Mouse (Mus musculus) CH12.LX (cell line): ENCODE measurements around the gene Pla2g2c. TPM values are rescaled to one million over a fixed set of nuclear protein-coding genes. Genes with fewer than 3 reads are reported as not detected.

Experiments used
- DNase-seq: peaks from one replicate; pipeline ENCODE4 v3.0.0-alpha.2; 2013; ENCODE audit errors: extremely low read depth
- H3K27ac ChIP-seq: 2 replicates; pipeline ENCODE4 v1.5.1; 2012; ENCODE audit warnings: low read depth, mild to moderate bottlenecking, control low read depth, moderate library complexity; ENCODE audit not compliant: insufficient read depth
- H3K27me3 ChIP-seq: replicated peaks from 2 replicates; pipeline ENCODE3; 2012; ENCODE audit warnings: inconsistent platforms
- H3K36me3 ChIP-seq, 2 experiments: replicated peaks in 1 of 2; 2 replicates each; pipeline versions ENCODE3 to v1.6.1; 2012; ENCODE audit warnings: inconsistent platforms in 1 of 2, low read length in 1 of 2, mild to moderate bottlenecking in 1 of 2, mixed read lengths in 1 of 2, moderate library complexity in 1 of 2; ENCODE audit not compliant: control insufficient read depth in 1 of 2, insufficient read depth in 1 of 2
- H3K4me1 ChIP-seq, 2 experiments: 2 replicates each; pipeline ENCODE4 v1.6.1; 2012; ENCODE audit warnings: inconsistent platforms in 1 of 2, moderate library complexity in 1 of 2; ENCODE audit not compliant: insufficient read depth in 2 of 2, control insufficient read depth in 1 of 2
- H3K4me2 ChIP-seq: 2 replicates; pipeline ENCODE4 v1.6.1; 2012; ENCODE audit warnings: low read depth, mild to moderate bottlenecking, control low read depth; ENCODE audit not compliant: poor library complexity, insufficient read depth, severe bottlenecking
- H3K4me3 ChIP-seq, 3 experiments: fragments of 150-350 bp in 1 of 3; sonication (generic) in 1 of 3; replicated peaks in 1 of 3; 2 replicates each; pipeline versions ENCODE3 to v1.5.1; 2011 to 2012; ENCODE audit warnings: low read depth in 2 of 3, low read length in 2 of 3, mild to moderate bottlenecking in 2 of 3, moderate library complexity in 2 of 3, control low read depth in 1 of 3, improper control_type of control experiment in 1 of 3, inconsistent platforms in 1 of 3, mixed read lengths in 1 of 3; ENCODE audit not compliant: poor library complexity in 1 of 3
- H3K79me2 ChIP-seq: replicated peaks from 2 replicates; pipeline ENCODE4 v1.6.1; 2012; ENCODE audit warnings: mild to moderate bottlenecking, moderate library complexity; ENCODE audit not compliant: control insufficient read depth, poor library complexity, insufficient read depth, severe bottlenecking; ENCODE audit errors: extremely low read depth
- H3K9ac ChIP-seq: 2 replicates; pipeline ENCODE4 v1.6.1; 2012; ENCODE audit warnings: low read depth, mild to moderate bottlenecking, control low read depth, moderate library complexity; ENCODE audit not compliant: insufficient read depth
- H3K9me3 ChIP-seq: replicated peaks from 2 replicates; pipeline ENCODE3; 2012; ENCODE audit warnings: low read length, inconsistent platforms, mixed read lengths
- CHD1 ChIP-seq: IDR thresholded peaks from 2 replicates; pipeline ENCODE4 v1.6.1; 2012; ENCODE audit warnings: low read depth, low read length, improper control_type of control experiment, inconsistent platforms
- CHD2 ChIP-seq: IDR thresholded peaks from 2 replicates; pipeline ENCODE4 v1.6.1; 2011; ENCODE audit warnings: low read length, improper control_type of control experiment
- EP300 ChIP-seq: IDR thresholded peaks from 2 replicates; pipeline ENCODE4 v1.6.1; 2011; ENCODE audit warnings: low read length, improper control_type of control experiment
- IRF4 ChIP-seq: IDR thresholded peaks from 2 replicates; pipeline ENCODE4 v1.6.1; 2014; ENCODE audit warnings: low read depth, mild to moderate bottlenecking, inconsistent platforms, low read length, improper control_type of control experiment
- JUN ChIP-seq: IDR thresholded peaks from 2 replicates; pipeline ENCODE4 v1.6.1; 2011; ENCODE audit warnings: low read depth, mild to moderate bottlenecking, low read length, improper control_type of control experiment, moderate library complexity; ENCODE audit not compliant: insufficient read depth
- JUND ChIP-seq: conservative IDR thresholded peaks from 2 replicates; pipeline ENCODE4 v1.6.1; 2011; ENCODE audit warnings: low read depth, low read length, improper control_type of control experiment
- KAT2A ChIP-seq: IDR thresholded peaks from 2 replicates; pipeline ENCODE4 v1.6.1; 2012; ENCODE audit warnings: low read length, improper control_type of control experiment, inconsistent platforms; ENCODE audit not compliant: insufficient replicate concordance
- MAFK ChIP-seq: IDR thresholded peaks from 2 replicates; pipeline ENCODE4 v1.6.1; 2011; ENCODE audit warnings: low read length, improper control_type of control experiment; ENCODE audit not compliant: insufficient replicate concordance
- MEF2A ChIP-seq: IDR thresholded peaks from 2 replicates; pipeline ENCODE4 v1.6.1; 2014; ENCODE audit warnings: low read depth, mild to moderate bottlenecking, inconsistent platforms, low read length, improper control_type of control experiment, borderline replicate concordance
- NELFE ChIP-seq: IDR thresholded peaks from 2 replicates; pipeline ENCODE4 v1.6.1; 2011; ENCODE audit warnings: low read depth, low read length, improper control_type of control experiment
- NRF1 ChIP-seq: IDR thresholded peaks from 2 replicates; pipeline ENCODE4 v1.6.1; 2014; ENCODE audit warnings: low read depth, mild to moderate bottlenecking, inconsistent platforms, low read length, improper control_type of control experiment, moderate library complexity
- RAD21 ChIP-seq: IDR thresholded peaks from 2 replicates; pipeline ENCODE4 v1.6.1; 2011; ENCODE audit warnings: low read depth, mild to moderate bottlenecking, low read length, improper control_type of control experiment, moderate library complexity
- RCOR1 ChIP-seq: conservative IDR thresholded peaks from 2 replicates; pipeline ENCODE4 v1.6.1; 2012; ENCODE audit warnings: low read depth, mild to moderate bottlenecking, inconsistent platforms, low read length, improper control_type of control experiment
- SIN3A ChIP-seq: IDR thresholded peaks from 2 replicates; pipeline ENCODE4 v1.6.1; 2012; ENCODE audit warnings: low read length, improper control_type of control experiment, inconsistent platforms
- SMC3 ChIP-seq: IDR thresholded peaks from 2 replicates; pipeline ENCODE4 v1.6.1; 2011; ENCODE audit warnings: low read depth, low read length, improper control_type of control experiment
- TCF12 ChIP-seq: IDR thresholded peaks from 2 replicates; pipeline ENCODE4 v1.6.1; 2014; ENCODE audit warnings: low read depth, mild to moderate bottlenecking, inconsistent platforms, low read length, improper control_type of control experiment
- ZC3H11A ChIP-seq: IDR thresholded peaks from 2 replicates; pipeline ENCODE4 v1.6.1; 2012; ENCODE audit warnings: low read depth, mild to moderate bottlenecking, inconsistent platforms, low read length, improper control_type of control experiment
- dilution Hi-C: fragments of 300-500 bp; cut with MboI; formaldehyde crosslinking; loops from 2 replicates; pipeline ENCODE4 v1.14.3; 2020; ENCODE audit warnings: low sequenced_read_pairs; ENCODE audit not compliant: extremely low pct_unique_long_range_greater_than_20kb, extremely low pct_ligation_motif_present
- in situ Hi-C: fragments of 300-500 bp; cut with MboI; formaldehyde crosslinking; loops from 3 replicates; pipeline ENCODE4 v1.14.3; 2019; ENCODE audit warnings: low sequenced_read_pairs, low pct_ligation_motif_present, low pct_unique_long_range_greater_than_20kb, mixed read lengths
- polyA plus RNA-seq: library from polyadenylated mRNA; unstranded; fragments of >175 nt; gene quantifications from 2 replicates; pipeline ENCODE4 v1.2.1, GENCODE M21; 2012; ENCODE audit warnings: low read depth; ENCODE audit not compliant: insufficient read length
- total RNA-seq, 2 experiments: library from RNA; depleted of rRNA; stranded (reverse); fragments of 300-350 nt in 1 of 2; fragments of >200 nt in 1 of 2; gene quantifications; 2 replicates each; pipeline ENCODE4 v1.2.3; 2012 to 2014

The Pla2g2c gene
- total and polyA plus RNA-seq, 3 experiments, result not detected

- Histone ChIP-seq H3K9me3 (peaks cover 5% of the 10 kb centered on the region), H3K27me3 (peaks cover 79% of the 10 kb centered on the region), H3K4me1 (peaks cover 0 to 2% of the 10 kb centered on the region in 2 experiments; a peak in 2 of 4 replicates), H3K4me2 (no peak overlapping the region), H3K9ac (no peak overlapping the region), H3K36me3 (no peaks in the 10 kb centered on the region), H3K4me3 (no peak overlapping the region), H3K27ac (no peak overlapping the region), H3K79me2 (no peaks in the 10 kb centered on the region)
- dilution Hi-C loops (no loop called here), in situ Hi-C loops (no loop called here)
- TF ChIP-seq CHD1 (no peak), ZC3H11A (no peak), JUN (no peak), IRF4 (no peak), KAT2A (no peak), NELFE (no peak), JUND (no peak), MAFK (no peak), SIN3A (no peak), MEF2A (no peak), TCF12 (no peak), CHD2 (no peak)
- DNase-seq, result no peak
Observed at GRCm38 (mm10) chr4:138677579-138677978, 47.0 kb upstream of the Pla2g2c start.

GRCm38 (mm10) chr4:138680124-138680523 is 44.5 kb upstream of the Pla2g2c start:
- no peak overlapping the region for H3K27ac ChIP-seq
- H3K4me3 ChIP-seq, result no peak overlapping the region
- peaks cover 65% of the 10 kb centered on the region for H3K27me3 ChIP-seq
- H3K4me2 ChIP-seq, result no peak overlapping the region
- dilution Hi-C loops, result no loop called here
- DNase-seq, result no peak
- no peak overlapping the region for H3K9ac ChIP-seq
- in situ Hi-C loops, result no loop called here
- TF ChIP-seq MEF2A (no peak), SIN3A (no peak), SMC3 (no peak), EP300 (no peak), NRF1 (no peak), RAD21 (no peak), RCOR1 (no peak)
- peaks cover 0 to 10% of the 10 kb centered on the region in 2 experiments; a peak in 2 of 4 replicates for H3K4me1 ChIP-seq
- no peaks in the 10 kb centered on the region for H3K79me2 ChIP-seq
- peaks cover 5% of the 10 kb centered on the region for H3K9me3 ChIP-seq
- no peaks in the 10 kb centered on the region for H3K36me3 ChIP-seq
